Mouse (Mus musculus): ENCODE measurements around the gene Ston2. TPM values are rescaled to one million over a fixed set of nuclear protein-coding genes. Genes with fewer than 3 reads are reported as not detected.

Gene Ston2
- polyA plus RNA-seq, 1 experiment from 2014 or later: 8.4 TPM

DNA sequence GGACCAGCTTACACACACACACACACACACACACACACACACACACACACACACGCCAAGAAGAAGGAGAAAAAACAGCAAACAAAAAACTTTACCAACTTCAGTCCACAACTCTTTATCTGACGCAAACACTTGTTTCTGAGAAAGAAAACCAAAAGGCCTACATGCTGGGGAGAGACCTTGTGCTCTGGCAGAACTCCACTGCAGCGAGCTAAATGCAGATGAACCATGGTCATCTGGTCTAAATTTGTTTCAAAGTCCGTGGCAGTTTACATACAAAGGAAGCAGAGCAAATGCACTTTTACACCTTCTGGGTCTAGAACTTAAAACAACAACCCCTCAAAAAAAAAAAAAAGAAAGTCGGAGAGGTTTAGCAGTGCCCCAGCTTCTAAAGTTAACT, 79.0 kb downstream of the Ston2 start:
- 76% methylated on average over 5 of the region's 5 CpGs for WGBS

DNA sequence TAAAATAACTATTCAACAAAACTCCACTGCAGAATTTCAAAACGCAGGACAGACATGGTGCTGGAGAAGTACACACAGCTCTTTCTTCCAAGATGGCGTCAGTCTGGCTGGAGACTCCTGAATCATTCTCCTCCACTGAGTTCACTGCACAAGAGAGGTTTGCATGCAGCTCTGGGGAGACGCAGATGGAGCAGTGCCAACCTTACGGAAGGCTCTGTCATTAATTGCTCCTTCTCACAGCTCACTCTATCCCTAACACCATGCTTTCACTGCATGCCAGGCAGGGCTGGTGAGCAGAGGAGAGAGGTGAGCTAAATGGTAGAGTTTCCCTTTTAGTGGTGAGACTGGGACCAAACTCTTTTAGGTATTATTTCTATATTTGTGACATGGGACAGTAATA, 80.4 kb downstream of the Ston2 start:
- ATAC-seq (ENCODE audit: low FRiP score): no peak
- WGBS: 90% methylated on average over 4 of the region's 4 CpGs

More for the DNA sequence above, 79.0 kb downstream of the Ston2 start:
- no peak for DNase-seq (ENCODE audit: low spot score, missing footprints)
- no peaks in the 10 kb centered on the region for H3K27me3 ChIP-seq (ENCODE audit: control insufficient read depth, insufficient read depth, low read length)
- no peak overlapping the region for H3K27ac ChIP-seq (ENCODE audit: low read depth, low read length)
- no peak overlapping the region for H3K4me3 ChIP-seq (ENCODE audit: low read depth, low read length)
- ATAC-seq (ENCODE audit: low FRiP score): no peak
- H3K36me3 ChIP-seq (ENCODE audit: control insufficient read depth, insufficient read depth, low read length): no peaks in the 10 kb centered on the region
- H3K9ac ChIP-seq (ENCODE audit: low read length): no peak overlapping the region
- H3K4me1 ChIP-seq (ENCODE audit: control insufficient read depth, insufficient read depth, low read length): peaks cover 3% of the 10 kb centered on the region; the same call in 1 of the 2 replicates
- no peak overlapping the region for H3K4me2 ChIP-seq
- H3K9me3 ChIP-seq (ENCODE audit: control insufficient read depth, low read length): no peaks in the 10 kb centered on the region

DNA sequence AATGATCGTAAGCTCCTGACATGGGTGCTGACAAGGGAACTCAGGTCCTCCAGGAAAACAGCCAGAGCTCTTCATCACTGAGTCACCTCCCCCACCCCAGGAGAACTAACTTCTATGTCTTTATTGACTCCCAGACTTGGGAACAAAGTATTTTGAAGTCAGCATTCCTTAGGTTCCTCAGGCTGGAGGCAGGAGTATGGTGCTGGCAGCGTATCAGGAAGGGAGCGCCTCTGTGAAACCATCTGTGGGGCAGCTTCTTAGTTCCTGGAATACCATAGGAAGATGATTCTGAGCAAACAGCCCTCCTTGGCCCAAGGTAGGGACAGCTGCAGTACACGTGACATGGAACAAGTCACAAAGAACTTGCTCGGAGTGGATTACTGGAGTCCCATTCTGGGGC, 84.7 kb downstream of the Ston2 start:
- H3K9me3 ChIP-seq (ENCODE audit: control insufficient read depth, low read length): no peaks in the 10 kb centered on the region
- H3K4me3 ChIP-seq (ENCODE audit: low read depth, low read length): no peak overlapping the region
- no peak overlapping the region for H3K9ac ChIP-seq (ENCODE audit: low read length)
- WGBS: 87% methylated on average over 5 of the region's 5 CpGs
- no peak for DNase-seq (ENCODE audit: low spot score, missing footprints)
- H3K27ac ChIP-seq (ENCODE audit: low read depth, low read length): no peak overlapping the region
- no peaks in the 10 kb centered on the region for H3K27me3 ChIP-seq (ENCODE audit: control insufficient read depth, insufficient read depth, low read length)
- ATAC-seq (ENCODE audit: low FRiP score): no peak
- no peaks in the 10 kb centered on the region for H3K36me3 ChIP-seq (ENCODE audit: control insufficient read depth, insufficient read depth, low read length)
- H3K4me1 ChIP-seq (ENCODE audit: control insufficient read depth, insufficient read depth, low read length): no peaks in the 10 kb centered on the region
- no peak overlapping the region for H3K4me2 ChIP-seq

More for the DNA sequence above, 80.4 kb downstream of the Ston2 start:
- Histone ChIP-seq H3K4me1 (ENCODE audit: control insufficient read depth, insufficient read depth, low read length) (peaks cover 3% of the 10 kb centered on the region; the same call in 1 of the 2 replicates), H3K27ac (ENCODE audit: low read depth, low read length) (no peak overlapping the region), H3K4me3 (ENCODE audit: low read depth, low read length) (no peak overlapping the region), H3K4me2 (no peak overlapping the region), H3K27me3 (ENCODE audit: control insufficient read depth, insufficient read depth, low read length) (no peaks in the 10 kb centered on the region), H3K36me3 (ENCODE audit: control insufficient read depth, insufficient read depth, low read length) (no peaks in the 10 kb centered on the region), H3K9ac (ENCODE audit: low read length) (no peak overlapping the region), H3K9me3 (ENCODE audit: control insufficient read depth, low read length) (no peaks in the 10 kb centered on the region)
- peak; percentile 53 for DNase-seq (ENCODE audit: low spot score, missing footprints)

DNA sequence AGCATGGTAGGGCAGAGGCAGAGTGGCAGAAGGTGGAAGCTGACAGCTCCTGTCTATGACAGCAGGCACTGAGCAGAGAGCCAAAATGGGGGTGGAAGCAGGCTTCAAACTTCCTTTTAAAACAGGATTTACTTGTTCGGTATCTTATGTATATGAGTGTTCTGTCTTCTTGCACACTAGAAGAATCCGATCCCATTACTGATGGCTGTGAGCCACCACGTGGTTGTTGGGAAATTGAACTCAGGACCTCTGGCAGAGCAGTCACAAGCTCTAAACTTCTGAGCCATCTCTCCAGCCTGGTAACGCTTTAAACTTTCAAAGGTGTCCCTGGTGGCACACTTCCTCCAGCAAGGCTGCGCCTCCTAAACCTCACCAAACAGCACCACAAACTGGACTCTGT, 85.4 kb downstream of the Ston2 start:
- Histone ChIP-seq H3K27me3 (ENCODE audit: control insufficient read depth, insufficient read depth, low read length) (no peaks in the 10 kb centered on the region), H3K4me3 (ENCODE audit: low read depth, low read length) (no peak overlapping the region), H3K36me3 (ENCODE audit: control insufficient read depth, insufficient read depth, low read length) (no peaks in the 10 kb centered on the region), H3K4me2 (no peak overlapping the region), H3K9ac (ENCODE audit: low read length) (no peak overlapping the region), H3K4me1 (ENCODE audit: control insufficient read depth, insufficient read depth, low read length) (no peaks in the 10 kb centered on the region), H3K27ac (ENCODE audit: low read depth, low read length) (no peak overlapping the region), H3K9me3 (ENCODE audit: control insufficient read depth, low read length) (no peaks in the 10 kb centered on the region)
- DNase-seq (ENCODE audit: low spot score, missing footprints) (no peak), ATAC-seq (ENCODE audit: low FRiP score) (no peak)
- WGBS: 89% methylated on average over 5 of the region's 5 CpGs

DNA sequence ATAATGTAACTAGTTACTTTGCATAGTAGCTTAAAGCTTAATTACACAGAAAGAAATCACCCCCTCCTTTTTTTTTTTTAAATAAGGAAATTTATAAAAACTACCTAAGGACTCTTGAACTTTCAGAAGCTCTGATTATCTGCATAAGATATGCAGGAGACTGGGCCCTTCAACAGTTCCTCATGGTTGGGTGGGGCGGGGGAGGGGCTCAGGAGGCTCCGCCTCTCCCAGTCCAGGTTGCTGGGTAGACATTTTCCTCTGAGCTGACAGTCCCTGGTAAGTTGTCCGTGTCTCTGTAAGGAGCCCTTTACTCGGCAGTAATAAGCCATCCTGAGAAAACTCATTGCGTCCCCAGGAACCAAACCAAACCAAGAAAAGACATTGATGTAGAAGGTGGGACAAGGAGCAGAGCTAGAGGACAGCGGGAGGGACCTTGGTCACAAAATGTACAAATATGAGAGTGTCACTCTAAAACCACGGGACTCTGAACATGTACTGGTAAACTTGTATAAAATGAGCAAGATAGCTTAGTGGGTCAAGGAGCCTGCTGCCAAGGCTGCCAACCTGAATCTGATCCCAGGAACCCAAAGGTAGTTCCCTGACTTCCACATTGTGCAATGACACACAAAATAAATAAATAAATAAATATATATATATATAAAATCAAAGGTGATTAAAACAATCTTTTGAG, 88.6 kb downstream of the Ston2 start:
- no peak for ATAC-seq (ENCODE audit: low FRiP score)
- Histone ChIP-seq H3K9me3 (ENCODE audit: control insufficient read depth, low read length) (no peaks in the 10 kb centered on the region), H3K36me3 (ENCODE audit: control insufficient read depth, insufficient read depth, low read length) (no peaks in the 10 kb centered on the region), H3K9ac (ENCODE audit: low read length) (no peak overlapping the region), H3K27me3 (ENCODE audit: control insufficient read depth, insufficient read depth, low read length) (no peaks in the 10 kb centered on the region), H3K4me2 (no peak overlapping the region), H3K4me1 (ENCODE audit: control insufficient read depth, insufficient read depth, low read length) (no peaks in the 10 kb centered on the region), H3K27ac (ENCODE audit: low read depth, low read length) (no peak overlapping the region), H3K4me3 (ENCODE audit: low read depth, low read length) (no peak overlapping the region)
- DNase-seq (ENCODE audit: low spot score, missing footprints): peak; percentile 51
- 91% methylated on average over 7 of the region's 7 CpGs for WGBS

DNA sequence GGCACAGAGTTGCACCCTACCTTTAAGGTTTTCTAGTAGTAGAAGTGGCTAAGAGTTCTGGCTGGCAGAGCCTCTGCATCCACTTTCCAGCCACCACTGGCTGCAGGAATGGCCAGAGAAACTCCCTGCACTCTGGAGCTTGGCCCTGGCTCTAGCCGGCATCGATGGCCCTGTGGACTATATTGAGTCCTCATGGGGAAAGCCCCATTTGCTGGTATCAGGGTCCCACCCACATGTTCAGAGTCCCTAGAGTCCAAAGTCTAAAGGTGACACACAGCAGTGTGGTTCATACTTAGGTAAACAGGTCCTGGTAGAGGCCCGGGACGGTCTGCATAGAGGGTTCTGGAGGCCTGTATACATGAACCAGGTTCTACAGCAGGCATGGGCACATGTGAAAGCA, 92.0 kb downstream of the Ston2 start:
- ATAC-seq (ENCODE audit: low FRiP score): peak; percentile 41; the same call in 1 of the 2 replicates
- 91% methylated on average over 4 of the region's 4 CpGs for WGBS
- no peak overlapping the region for H3K27ac ChIP-seq (ENCODE audit: low read depth, low read length)

DNA sequence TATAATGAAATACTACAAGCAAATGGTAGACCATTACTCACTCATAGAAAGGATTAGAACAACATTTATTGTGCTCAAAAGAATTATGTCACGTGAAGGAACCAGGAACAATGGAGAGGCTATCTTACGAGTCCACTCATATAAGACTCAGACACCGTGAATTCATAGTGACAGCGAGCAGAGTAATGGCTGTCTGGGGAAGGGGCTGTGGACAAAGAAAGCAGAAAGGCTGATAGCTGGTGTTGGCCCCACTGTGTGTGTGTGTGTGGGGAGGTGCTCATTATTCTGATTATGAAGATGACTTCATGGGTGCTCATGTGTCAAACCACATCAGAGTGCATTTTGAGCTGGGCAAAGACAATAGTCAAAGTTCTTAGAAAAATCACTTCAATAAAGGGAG, 92.4 kb downstream of the Ston2 start:
- no peaks in the 10 kb centered on the region for H3K4me1 ChIP-seq (ENCODE audit: control insufficient read depth, insufficient read depth, low read length)
- no peaks in the 10 kb centered on the region for H3K36me3 ChIP-seq (ENCODE audit: control insufficient read depth, insufficient read depth, low read length)
- H3K9me3 ChIP-seq (ENCODE audit: control insufficient read depth, low read length): no peaks in the 10 kb centered on the region
- no peak overlapping the region for H3K4me2 ChIP-seq
- H3K9ac ChIP-seq (ENCODE audit: low read length): no peak overlapping the region
- peak; percentile 83 for ATAC-seq (ENCODE audit: low FRiP score)
- H3K27me3 ChIP-seq (ENCODE audit: control insufficient read depth, insufficient read depth, low read length): no peaks in the 10 kb centered on the region
- no peak overlapping the region for H3K4me3 ChIP-seq (ENCODE audit: low read depth, low read length)
- 53% methylated on average over 4 of the region's 4 CpGs for WGBS
- peak; percentile 77 for DNase-seq (ENCODE audit: low spot score, missing footprints)
- no peak overlapping the region for H3K27ac ChIP-seq (ENCODE audit: low read depth, low read length)

More for the DNA sequence above, 92.0 kb downstream of the Ston2 start:
- no peaks in the 10 kb centered on the region for H3K36me3 ChIP-seq (ENCODE audit: control insufficient read depth, insufficient read depth, low read length)
- DNase-seq (ENCODE audit: low spot score, missing footprints): peak; percentile 81
- no peak overlapping the region for H3K9ac ChIP-seq (ENCODE audit: low read length)
- H3K27me3 ChIP-seq (ENCODE audit: control insufficient read depth, insufficient read depth, low read length): no peaks in the 10 kb centered on the region
- H3K4me3 ChIP-seq (ENCODE audit: low read depth, low read length): no peak overlapping the region
- no peak overlapping the region for H3K4me2 ChIP-seq
- no peaks in the 10 kb centered on the region for H3K9me3 ChIP-seq (ENCODE audit: control insufficient read depth, low read length)
- H3K4me1 ChIP-seq (ENCODE audit: control insufficient read depth, insufficient read depth, low read length): no peaks in the 10 kb centered on the region

DNA sequence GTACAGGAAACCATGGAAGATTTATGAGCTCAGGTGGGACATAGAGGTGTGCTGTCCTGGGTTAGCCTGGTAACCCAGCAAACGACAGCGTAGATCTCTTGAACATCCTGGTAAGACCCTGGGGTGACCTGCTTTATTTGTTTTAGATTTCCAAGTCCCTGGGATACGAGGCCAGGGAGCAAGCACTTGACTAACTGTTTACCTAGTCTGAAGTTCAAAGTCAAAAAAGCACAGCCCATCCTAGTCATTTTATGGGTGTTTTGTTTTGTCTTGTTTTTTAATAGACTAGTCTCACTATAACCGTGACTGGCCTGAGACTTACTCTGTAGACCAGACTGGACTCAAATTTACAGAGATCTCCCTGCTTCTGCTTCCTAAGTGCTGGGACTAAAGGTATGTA, 93.4 kb downstream of the Ston2 start:
- no peak overlapping the region for H3K27ac ChIP-seq (ENCODE audit: low read depth, low read length)
- ATAC-seq (ENCODE audit: low FRiP score) (no peak), DNase-seq (ENCODE audit: low spot score, missing footprints) (no peak)
- H3K9ac ChIP-seq (ENCODE audit: low read length): no peak overlapping the region
- H3K4me3 ChIP-seq (ENCODE audit: low read depth, low read length): no peak overlapping the region
- no peaks in the 10 kb centered on the region for H3K4me1 ChIP-seq (ENCODE audit: control insufficient read depth, insufficient read depth, low read length)
- no peaks in the 10 kb centered on the region for H3K36me3 ChIP-seq (ENCODE audit: control insufficient read depth, insufficient read depth, low read length)
- no peaks in the 10 kb centered on the region for H3K27me3 ChIP-seq (ENCODE audit: control insufficient read depth, insufficient read depth, low read length)
- 80% methylated on average over 4 of the region's 4 CpGs for WGBS
- no peaks in the 10 kb centered on the region for H3K9me3 ChIP-seq (ENCODE audit: control insufficient read depth, low read length)
- H3K4me2 ChIP-seq: no peak overlapping the region

DNA sequence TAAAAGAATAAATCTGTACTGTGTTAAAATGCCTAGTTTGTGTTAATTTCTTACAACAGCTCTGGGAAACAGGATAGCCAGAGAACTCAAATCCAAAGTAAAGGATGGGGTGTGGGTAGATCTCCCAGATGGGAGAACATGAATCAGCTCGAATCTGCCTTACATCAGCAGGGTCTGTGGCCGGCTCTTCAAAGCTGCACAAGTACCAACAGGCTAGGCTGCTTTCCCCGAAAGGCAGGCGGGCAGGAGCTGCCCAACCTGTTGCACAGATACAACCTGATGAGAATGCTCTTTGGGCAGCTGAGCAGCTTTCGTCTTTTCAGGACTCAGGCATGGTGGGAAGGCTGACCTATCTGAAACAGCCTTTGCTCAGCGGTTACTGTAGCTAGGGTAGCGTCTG, 94.6 kb downstream of the Ston2 start:
- Histone ChIP-seq H3K9me3 (ENCODE audit: control insufficient read depth, low read length) (no peaks in the 10 kb centered on the region), H3K27me3 (ENCODE audit: control insufficient read depth, insufficient read depth, low read length) (no peaks in the 10 kb centered on the region), H3K27ac (ENCODE audit: low read depth, low read length) (no peak overlapping the region), H3K4me3 (ENCODE audit: low read depth, low read length) (no peak overlapping the region), H3K4me1 (ENCODE audit: control insufficient read depth, insufficient read depth, low read length) (no peaks in the 10 kb centered on the region), H3K4me2 (no peak overlapping the region), H3K9ac (ENCODE audit: low read length) (no peak overlapping the region), H3K36me3 (ENCODE audit: control insufficient read depth, insufficient read depth, low read length) (no peaks in the 10 kb centered on the region)
- DNase-seq (ENCODE audit: low spot score, missing footprints) (no peak), ATAC-seq (ENCODE audit: low FRiP score) (no peak)
- 91% methylated on average over 7 of the region's 7 CpGs for WGBS
